Mouse (Mus musculus) kidney, postnatal 10 days (tissue): ENCODE measurements around the gene Olfr808.

ENCODE experiments used
- DNase-seq: peaks from one replicate; pipeline ENCODE4 v3.0.0; 2021; ENCODE audit warnings: mixed read lengths

The Olfr808 gene

GRCm38 (mm10) chr10:129765182-129765581 is at the start of gene Olfr808:
Gene Olfr808, plus strand, starts transcription at chr10:129765482.
- no peak for DNase-seq

GRCm38 (mm10) chr10:129729275-129729674 is 36.0 kb upstream of the Olfr808 start, which contains the start of gene Olfr805:
Gene Olfr805, minus strand, starts transcription at chr10:129729375.
- DNase-seq: no peak

- no peak for DNase-seq
Measured at GRCm38 (mm10) chr10:129741821-129742220, 23.5 kb upstream of the Olfr808 start, which contains the start of gene Olfr806. Gene Olfr806, minus strand, starts transcription at chr10:129741921.

- no peak for DNase-seq
Measured at GRCm38 (mm10) chr10:129757693-129758092, 7.6 kb upstream of the Olfr808 start, which contains the start of gene Olfr807. Gene Olfr807, minus strand, starts transcription at chr10:129757793.

- no peak for DNase-seq
Measured at GRCm38 (mm10) chr10:129774338-129774737, 9.1 kb downstream of the Olfr808 start, which contains the start of gene Olfr809. Gene Olfr809, plus strand, starts transcription at chr10:129774638.

GRCm38 (mm10) chr10:129778123-129778522 is 12.8 kb downstream of the Olfr808 start:
- DNase-seq: no peak

GRCm38 (mm10) chr10:129794817-129795216 is 29.5 kb downstream of the Olfr808 start, which contains the start of gene Olfr810:
Gene Olfr810, minus strand, starts transcription at chr10:129794917.
- DNase-seq: no peak

GRCm38 (mm10) chr10:129804296-129804695 is 39.0 kb downstream of the Olfr808 start, which contains the start of gene Olfr811:
Gene Olfr811, minus strand, starts transcription at chr10:129804396.
- no peak for DNase-seq
